Mouse (Mus musculus) c-Kit-positive CD71-positive TER-119-positive erythroid progenitor cells, embryonic 14.5 days (primary cell): Measurements from ENCODE around the gene Gm44790.
A peak's percentile ranks its signal among the peaks of the same experiment; 100 is the strongest.
"Not testable (repeated sequence)": the region's sequence is repeated elsewhere in the genome, so short reads cannot be mapped to it uniquely, and the experiment has no call there.

Experiments
- DNase-seq: peaks from one replicate; pipeline ENCODE4 v3.0.0-alpha.2; 2013; ENCODE audit warnings: low spot score

Gene Gm44790

GRCm38 (mm10) chr6:86426358-86426757 lies at the start of gene Gm44790:
Gene Gm44790 (plus strand): TSS chr6:86426658.
- no peak for DNase-seq

GRCm38 (mm10) chr6:86378341-86378740 lies 48.1 kb upstream of the Gm44790 start:
- DNase-seq, result no peak

- not testable (repeated sequence) for DNase-seq
Observed at GRCm38 (mm10) chr6:86380112-86380511, 46.3 kb upstream of the Gm44790 start.

GRCm38 (mm10) chr6:86382551-86382950 lies 43.9 kb upstream of the Gm44790 start:
- no peak for DNase-seq

- DNase-seq, result no peak
Observed at GRCm38 (mm10) chr6:86383370-86383769, 43.1 kb upstream of the Gm44790 start.

GRCm38 (mm10) chr6:86384692-86385091 lies 41.8 kb upstream of the Gm44790 start:
- DNase-seq, result no peak

GRCm38 (mm10) chr6:86385362-86386104 lies 40.9 kb upstream of the Gm44790 start:
- no peak for DNase-seq

GRCm38 (mm10) chr6:86387313-86387712 lies 39.1 kb upstream of the Gm44790 start:
- DNase-seq, result no peak

- no peak for DNase-seq
Observed at GRCm38 (mm10) chr6:86388461-86388860, 38.0 kb upstream of the Gm44790 start.

GRCm38 (mm10) chr6:86391326-86391725 lies 35.1 kb upstream of the Gm44790 start:
- no peak for DNase-seq

- no peak for DNase-seq
Observed at GRCm38 (mm10) chr6:86393187-86393586, 33.3 kb upstream of the Gm44790 start.

- DNase-seq, result no peak
Observed at GRCm38 (mm10) chr6:86394078-86394720, 32.3 kb upstream of the Gm44790 start.

- DNase-seq, result no peak
Observed at GRCm38 (mm10) chr6:86395021-86395420, 31.4 kb upstream of the Gm44790 start.

- DNase-seq, result no peak
Observed at GRCm38 (mm10) chr6:86395969-86396368, 30.5 kb upstream of the Gm44790 start.

- DNase-seq, result peak; percentile 78
Observed at GRCm38 (mm10) chr6:86396581-86397256, 29.7 kb upstream of the Gm44790 start, which contains the start of gene Pcyox1. Gene Pcyox1 (minus strand): TSS chr6:86397154.

- DNase-seq, result no peak
Observed at GRCm38 (mm10) chr6:86397257-86397980, 29.0 kb upstream of the Gm44790 start.

GRCm38 (mm10) chr6:86398986-86399385 lies 27.5 kb upstream of the Gm44790 start:
- DNase-seq, result no peak

- DNase-seq, result no peak
Observed at GRCm38 (mm10) chr6:86399995-86400394, 26.5 kb upstream of the Gm44790 start.

- DNase-seq, result peak; percentile 75
Observed at GRCm38 (mm10) chr6:86400972-86401371, 25.5 kb upstream of the Gm44790 start.

GRCm38 (mm10) chr6:86402681-86403607 lies 23.5 kb upstream of the Gm44790 start:
- no peak for DNase-seq

GRCm38 (mm10) chr6:86403728-86404099 lies 22.7 kb upstream of the Gm44790 start:
- DNase-seq, result peak; percentile 91
